Mouse (Mus musculus) mouse trophoblast stem cell (cell line): ENCODE results near the gene Fam228b.
"Not testable (repeated sequence)": the region's sequence is repeated elsewhere in the genome, so short reads cannot be mapped to it uniquely, and the experiment has no call there.

Experiments
- in situ Hi-C, 2 experiments: fragments of 300-500 bp; cut with MseI, MboI; formaldehyde crosslinking; loops; 2 replicates in 1 of 2; 3 replicates in 1 of 2; pipeline ENCODE4 v1.15.1; 2025

Fam228b gene

GRCm38 (mm10) chr12:4742183-4742582, 26.9 kb downstream of the Fam228b start:
- in situ Hi-C loops = no loop called here

GRCm38 (mm10) chr12:4740823-4741222, 28.2 kb downstream of the Fam228b start:
- in situ Hi-C loops = no loop called here

GRCm38 (mm10) chr12:4738031-4738576, 31.0 kb downstream of the Fam228b start, which contains the start of gene Fam228a:
Gene Fam228a (minus strand): TSS chr12:4738430.
- in situ Hi-C loops = no loop called here

GRCm38 (mm10) chr12:4732332-4732731, 36.7 kb downstream of the Fam228b start:
- in situ Hi-C loops = no loop called here

GRCm38 (mm10) chr12:4731629-4732028, 37.4 kb downstream of the Fam228b start:
- in situ Hi-C loops = no loop called here

GRCm38 (mm10) chr12:4729165-4729564, 39.9 kb downstream of the Fam228b start:
- in situ Hi-C loops = no loop called here

GRCm38 (mm10) chr12:4719762-4720754, 49.0 kb downstream of the Fam228b start:
- in situ Hi-C loops = no loop called here

GRCm38 (mm10) chr12:4719066-4719761, 49.9 kb downstream of the Fam228b start:
- in situ Hi-C loops = no loop called here

- in situ Hi-C loops = no loop called here
These were observed 51.6 kb downstream of the Fam228b start for GRCm38 (mm10) chr12:4717417-4717816.

- in situ Hi-C loops = no loop called here
These were observed 53.5 kb downstream of the Fam228b start for GRCm38 (mm10) chr12:4715606-4716005.

GRCm38 (mm10) chr12:4713361-4713760, 55.7 kb downstream of the Fam228b start:
- in situ Hi-C loops = no loop called here

- in situ Hi-C loops = no loop called here
These were observed 59.1 kb downstream of the Fam228b start for GRCm38 (mm10) chr12:4709926-4710325.

GRCm38 (mm10) chr12:4708881-4709604, 60.0 kb downstream of the Fam228b start:
- in situ Hi-C loops = no loop called here

- in situ Hi-C loops = no loop called here
These were observed 60.8 kb downstream of the Fam228b start for GRCm38 (mm10) chr12:4708296-4708695.

- in situ Hi-C loops = no loop called here
These were observed 61.5 kb downstream of the Fam228b start for GRCm38 (mm10) chr12:4707488-4708017.

- in situ Hi-C loops = no loop called here
These were observed 62.2 kb downstream of the Fam228b start for GRCm38 (mm10) chr12:4706901-4707300.

- in situ Hi-C loops = no loop called here
These were observed 62.9 kb downstream of the Fam228b start for GRCm38 (mm10) chr12:4706175-4706574.

- in situ Hi-C loops = not testable (repeated sequence)
These were observed 63.4 kb downstream of the Fam228b start for GRCm38 (mm10) chr12:4705626-4706025.

GRCm38 (mm10) chr12:4694534-4694933, 74.5 kb downstream of the Fam228b start:
- in situ Hi-C loops = no loop called here

- in situ Hi-C loops = no loop called here
These were observed 77.9 kb downstream of the Fam228b start for GRCm38 (mm10) chr12:4691193-4691592.
